Mouse (Mus musculus) C2C12 (cell line): ENCODE measurements around the gene Slc35b2.

Source experiments
- CTCF ChIP-seq: IDR thresholded peaks from one replicate; pipeline ENCODE4 v1.5.1; 2011; ENCODE audit not compliant: control insufficient read depth, insufficient read depth, insufficient read length
- MYOD1 ChIP-seq: IDR thresholded peaks from one replicate; pipeline ENCODE4 v1.6.1; 2011; ENCODE audit warnings: low read depth; ENCODE audit not compliant: control insufficient read depth, insufficient read length

DNA sequence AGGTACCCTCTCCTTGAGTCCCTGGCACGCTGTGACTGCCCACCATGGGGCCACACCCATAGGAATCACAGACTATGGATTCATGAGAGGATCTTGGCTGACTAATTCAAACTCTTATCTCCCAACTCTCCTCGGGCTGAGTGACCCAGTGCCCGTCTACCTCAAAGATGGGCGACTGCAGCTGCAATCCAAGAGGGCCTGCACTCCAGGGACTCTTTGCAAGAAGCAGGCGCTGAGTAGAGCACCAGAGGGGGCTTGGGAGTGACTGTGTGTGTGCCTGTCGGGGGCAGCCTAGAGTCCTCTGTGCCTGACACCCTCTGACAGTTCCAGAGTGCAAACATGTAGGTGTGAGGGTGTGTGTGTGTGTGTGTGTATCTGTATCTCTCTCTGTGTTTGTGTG is 21.5 kb upstream of the Slc35b2 start:
- TF ChIP-seq CTCF: no peak
- TF ChIP-seq MYOD1: no peak
